Mouse (Mus musculus): Measurements from ENCODE around the gene Nop16.
A peak's percentile ranks its signal among the peaks of the same experiment; 100 is the strongest.

The Nop16 gene

DNA sequence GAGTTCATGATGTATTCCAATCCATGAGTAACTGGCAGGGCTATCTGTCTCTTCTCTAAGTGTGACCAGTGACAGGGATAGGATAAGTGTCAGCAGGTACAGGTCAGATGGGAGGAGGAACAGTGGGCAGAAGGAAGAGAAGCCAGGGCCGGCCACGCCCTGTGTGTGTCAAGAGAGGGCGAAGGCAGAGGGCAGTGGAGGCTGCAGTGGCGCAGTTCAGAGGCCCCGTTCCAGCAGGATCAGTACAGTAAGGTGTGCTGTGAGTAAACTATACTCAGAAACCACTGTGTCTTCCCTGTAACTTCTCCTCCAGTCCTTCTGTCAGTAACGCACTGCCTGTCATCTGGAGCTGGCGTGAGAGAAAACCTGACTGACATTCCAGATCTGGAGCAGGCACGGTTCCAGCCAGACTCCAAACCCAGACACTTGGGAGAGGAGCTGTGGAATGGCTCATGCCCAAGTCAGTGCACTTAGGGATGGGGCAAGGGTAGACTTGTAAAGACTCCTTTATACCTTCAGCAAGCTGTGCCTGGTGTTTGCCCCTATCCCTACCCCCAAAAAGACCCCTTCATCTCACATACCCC is 6.3 kb upstream of the Nop16 start:
- peak; percentile 31 to 53 for DNase-seq

DNA sequence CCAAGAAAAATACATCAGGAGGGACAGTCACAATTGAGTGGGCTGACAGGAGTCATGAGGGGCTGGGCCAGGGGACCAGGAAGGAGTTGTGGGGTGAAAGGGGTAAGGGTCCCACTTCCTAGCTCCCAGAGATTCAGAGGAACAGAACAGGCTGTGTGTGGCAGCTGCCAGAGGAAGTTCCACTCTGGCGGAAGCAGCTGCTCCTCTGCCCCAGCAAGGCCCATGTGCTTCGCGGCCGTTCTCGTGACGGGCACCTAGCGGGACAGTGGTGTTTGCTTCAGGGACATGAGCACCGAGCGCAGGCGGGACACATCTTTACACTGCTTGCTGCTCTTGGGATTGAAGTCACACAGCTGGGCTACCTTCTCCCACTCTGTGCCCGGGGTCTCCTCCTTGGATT is 3.7 kb upstream of the Nop16 start:
- DNase-seq: no peak

DNA sequence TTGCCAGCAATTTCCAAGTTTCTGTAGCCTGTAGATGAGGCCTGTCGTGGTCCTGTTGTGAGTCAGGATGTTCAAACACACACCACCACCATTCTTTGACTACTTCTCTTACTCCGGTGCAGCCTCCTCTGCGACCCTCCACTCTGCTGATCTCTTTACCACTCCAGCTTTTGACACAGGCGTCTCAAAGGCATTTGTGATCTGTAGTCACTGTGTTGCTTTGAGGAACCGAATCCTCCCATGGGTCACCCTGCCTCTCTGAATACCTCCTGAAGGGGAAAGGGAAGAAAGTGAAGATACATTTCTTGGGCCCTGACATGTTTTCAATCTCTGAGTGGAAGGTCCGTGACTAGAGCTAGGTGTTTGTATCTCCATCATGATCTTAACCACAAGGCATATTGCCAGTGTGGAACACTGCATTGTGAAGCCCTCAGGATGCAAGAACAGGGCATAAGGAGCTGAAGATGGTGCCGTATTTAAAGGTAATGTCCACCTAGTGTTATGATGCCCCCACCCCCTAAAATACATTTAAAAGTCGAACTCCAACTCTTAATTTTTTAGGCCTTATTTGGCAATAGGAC is 2.0 kb upstream of the Nop16 start:
- DNase-seq: no peak

DNA sequence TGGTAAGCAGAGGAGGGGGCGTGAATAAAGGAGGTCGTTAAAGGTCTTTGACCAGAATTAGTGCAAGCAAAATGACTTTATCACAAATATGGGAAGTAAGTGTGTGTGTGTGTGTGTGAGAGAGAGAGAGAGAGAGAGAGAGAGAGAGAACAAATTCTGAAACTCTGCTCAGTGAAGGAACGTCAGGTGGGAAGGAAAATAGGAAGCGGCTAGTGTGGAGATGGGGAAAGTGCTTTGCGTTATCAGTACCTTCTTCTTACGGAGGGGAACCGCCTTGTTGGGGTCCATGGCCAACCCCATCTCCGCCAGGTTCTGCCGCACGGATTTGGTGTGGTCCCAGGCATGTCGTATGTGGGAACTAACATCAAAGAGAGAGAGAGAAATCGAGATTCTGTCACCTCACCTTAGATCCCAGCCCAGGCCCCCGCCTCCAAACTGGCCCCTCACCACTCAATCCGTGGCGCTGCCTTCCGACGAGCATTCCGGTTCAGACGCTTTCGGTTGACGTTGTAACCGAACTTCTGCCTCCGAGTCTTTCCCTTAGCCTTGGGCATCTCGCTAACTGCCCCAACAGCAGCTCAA is 385 bp downstream of the Nop16 start:
- no peak for DNase-seq

DNA sequence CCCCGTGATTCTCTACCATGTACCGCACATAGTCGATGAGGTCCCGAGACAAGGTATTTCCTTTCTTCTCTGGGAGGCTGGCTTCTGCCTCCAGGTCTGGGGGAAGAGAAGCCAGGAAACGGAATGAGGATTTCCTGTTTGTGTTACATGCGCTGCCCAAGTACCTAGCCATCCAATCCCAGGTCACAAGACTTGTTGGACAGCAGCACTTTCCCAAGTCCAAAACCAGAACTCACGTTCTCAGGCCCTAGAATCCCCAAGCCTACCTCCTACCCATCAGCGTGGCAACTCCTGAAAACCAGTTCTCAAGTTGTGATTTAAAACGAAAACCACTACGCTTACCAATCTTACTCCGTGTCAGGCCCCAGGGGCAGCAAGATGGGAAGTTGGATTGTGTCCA is 4.1 kb downstream of the Nop16 start:
- DNase-seq: no peak

DNA sequence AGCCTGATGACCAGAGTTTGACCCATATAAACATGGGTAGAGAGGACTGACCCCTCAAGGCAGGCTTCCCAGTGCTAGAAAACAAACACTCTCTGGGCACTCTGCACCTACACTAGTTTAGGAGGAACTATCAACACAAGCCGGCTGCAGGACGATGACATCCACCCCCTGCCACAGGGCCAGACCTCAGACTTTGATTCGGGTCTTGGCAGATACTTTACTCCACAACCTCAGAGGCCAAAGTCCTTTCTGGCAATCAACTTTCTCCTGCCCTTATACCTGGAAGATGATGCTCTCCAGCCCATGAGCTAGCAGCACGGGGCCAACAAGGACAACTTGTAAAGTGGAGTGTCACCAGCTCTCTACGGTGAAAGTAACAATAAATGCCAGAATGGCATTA is 7.0 kb downstream of the Nop16 start:
- peak; percentile 57 to 70 for DNase-seq

DNA sequence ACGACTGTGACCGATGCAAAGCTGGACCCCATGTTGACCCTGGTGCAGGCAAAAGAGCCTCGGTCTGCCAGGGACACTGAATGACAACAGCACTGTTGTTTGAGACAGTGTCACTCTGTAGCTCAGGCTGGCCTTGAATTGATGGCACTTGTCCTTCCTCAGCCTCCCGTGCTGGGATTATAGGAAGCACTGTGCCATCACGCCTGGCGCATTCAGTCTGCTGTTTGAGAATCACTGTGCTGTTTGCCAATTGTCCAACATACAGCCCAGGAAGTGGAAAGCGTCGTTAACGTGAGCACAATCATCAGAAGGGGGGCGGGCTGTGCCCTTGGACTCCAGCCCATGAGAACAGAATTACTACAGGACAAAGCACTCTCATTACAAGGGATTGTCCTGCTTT is 7.8 kb downstream of the Nop16 start:
- DNase-seq: peak in 1 of 2 experiments; percentile 27

DNA sequence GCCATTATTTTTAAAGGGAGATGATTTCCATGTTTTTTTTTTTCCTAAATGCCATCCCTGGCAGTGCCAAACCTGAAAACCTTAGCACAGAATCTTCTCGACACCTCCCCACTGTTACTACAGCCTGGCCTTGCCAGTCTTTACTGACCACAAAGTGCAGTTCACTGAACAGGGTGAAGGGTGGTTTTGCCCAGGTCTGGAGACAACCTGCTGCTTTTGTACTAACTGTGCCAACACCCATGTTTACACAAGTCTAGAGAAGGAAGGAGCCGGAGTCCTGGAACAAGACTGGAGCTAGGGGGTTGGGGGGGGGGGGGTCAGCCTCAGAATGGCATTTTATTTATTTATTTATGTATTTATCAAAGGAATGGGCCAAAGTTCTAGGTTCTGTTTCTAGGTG is 8.5 kb downstream of the Nop16 start:
- peak in 1 of 2 experiments; percentile 34 for DNase-seq

DNA sequence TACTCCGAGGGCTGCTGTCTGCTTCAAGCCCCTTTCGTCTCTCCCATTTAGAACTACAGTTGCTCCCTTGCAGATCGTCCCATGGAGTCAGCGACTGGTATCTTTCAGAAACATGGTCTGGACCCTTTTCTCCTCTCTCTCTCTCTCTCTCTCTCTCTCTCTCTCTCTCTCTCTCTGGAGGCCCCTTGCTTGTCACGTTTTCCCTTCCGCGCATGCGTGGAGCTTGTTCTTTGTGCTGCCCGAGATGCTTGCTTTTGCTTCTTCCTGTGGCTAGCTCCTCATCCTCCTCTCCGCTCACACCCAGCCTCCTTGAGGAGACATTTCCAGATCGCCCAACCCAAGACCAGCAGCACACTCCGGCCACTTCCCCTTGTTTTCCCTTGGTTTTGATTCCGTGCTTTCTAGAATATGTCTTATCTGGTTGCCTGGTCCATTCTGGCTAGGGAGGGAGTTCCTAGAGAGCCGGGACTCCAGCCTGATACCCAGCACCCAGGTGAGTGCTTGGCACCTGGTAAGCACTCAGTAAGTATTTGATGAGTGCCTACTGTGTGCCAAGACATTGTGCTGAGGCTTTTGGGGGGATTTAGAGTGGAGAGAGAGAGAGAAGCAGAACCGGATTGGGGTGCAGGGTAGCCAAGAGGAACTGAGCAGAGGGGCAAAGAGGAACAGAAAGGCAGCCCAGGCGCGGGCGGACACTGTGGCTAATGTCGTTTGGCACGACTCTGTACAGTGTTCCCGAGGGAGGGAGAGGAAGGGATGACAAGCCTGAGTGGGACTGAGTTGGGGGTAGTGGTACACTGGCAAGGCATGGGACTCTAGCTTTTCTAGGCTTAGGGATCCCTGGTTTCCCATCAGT is 12.0 kb downstream of the Nop16 start:
- DNase-seq: no peak

DNA sequence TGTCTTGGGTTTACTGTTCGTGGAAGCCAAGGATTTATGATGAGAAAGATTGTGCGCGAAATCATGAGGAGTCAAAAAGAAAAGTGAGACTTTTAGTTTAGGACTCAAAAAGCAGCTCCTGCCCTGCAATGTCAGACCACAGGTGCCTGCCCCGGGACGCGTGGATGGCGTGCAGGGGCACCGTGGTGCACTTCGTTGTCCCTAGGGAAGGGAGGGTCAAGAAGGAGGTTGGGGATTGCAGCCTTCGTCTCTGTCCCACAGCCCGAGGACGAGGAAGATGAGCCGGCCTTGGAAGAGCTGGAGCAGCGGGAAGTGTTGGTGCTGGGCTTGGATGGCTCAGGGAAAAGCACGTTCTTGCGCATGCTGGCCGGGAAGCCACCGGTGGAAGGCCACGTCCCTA is 14.4 kb downstream of the Nop16 start:
- no peak for DNase-seq

DNA sequence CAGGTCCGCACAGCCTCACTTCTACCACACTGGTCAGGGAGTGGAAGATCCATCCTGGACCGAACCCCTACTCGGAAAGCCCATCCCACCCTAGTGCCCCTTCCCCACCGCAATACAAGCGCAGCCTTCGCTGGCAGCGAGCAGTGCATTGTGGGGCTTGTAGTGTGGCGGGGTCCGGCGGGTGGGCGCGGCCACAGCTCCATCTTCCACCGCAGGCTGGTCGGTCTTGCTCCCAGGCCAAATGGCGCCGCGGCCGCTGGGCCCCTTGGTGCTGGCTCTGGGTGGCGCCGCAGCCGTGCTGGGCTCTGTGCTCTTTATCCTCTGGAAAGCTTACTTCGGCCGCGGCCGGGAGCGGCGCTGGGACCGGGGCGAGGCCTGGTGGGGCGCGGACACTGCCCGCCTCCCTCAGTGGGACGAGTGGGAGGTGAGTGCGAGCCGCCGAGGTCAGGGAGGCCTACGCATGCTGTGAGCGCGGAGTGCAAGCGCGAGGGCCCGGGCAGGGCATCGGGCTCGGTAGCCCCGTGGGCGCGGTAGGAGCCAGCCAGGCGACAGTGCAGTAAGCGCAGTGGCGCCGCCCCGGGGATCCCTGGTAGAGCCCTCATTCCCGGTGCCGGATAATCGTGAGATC is 14.9 kb downstream of the Nop16 start, which contains the start of gene Arl10:
Arl10 (plus strand) TSS at position 162 of the 628 bp plus-strand sequence.
- DNase-seq: peak; percentile 84 to 89

DNA sequence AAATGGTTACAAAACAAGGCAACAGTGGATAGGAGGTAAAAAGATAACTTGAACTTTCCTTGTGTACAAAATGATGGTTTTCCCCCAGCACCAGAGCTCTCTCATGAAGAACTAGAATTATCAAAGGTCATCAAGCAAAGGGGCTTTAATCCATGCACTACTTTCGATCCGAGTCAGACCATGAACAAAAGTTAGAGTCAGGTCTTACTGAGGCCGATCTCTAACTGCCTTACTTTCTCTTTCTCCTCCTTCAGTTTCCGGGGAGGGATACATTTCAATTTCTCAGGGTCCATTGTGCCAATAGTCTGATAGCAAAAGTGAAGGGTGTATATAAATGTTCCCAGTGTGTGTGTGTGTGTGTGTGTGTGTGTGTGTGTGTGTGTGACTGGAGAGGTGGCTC is 17.3 kb downstream of the Nop16 start:
- DNase-seq: no peak

DNA sequence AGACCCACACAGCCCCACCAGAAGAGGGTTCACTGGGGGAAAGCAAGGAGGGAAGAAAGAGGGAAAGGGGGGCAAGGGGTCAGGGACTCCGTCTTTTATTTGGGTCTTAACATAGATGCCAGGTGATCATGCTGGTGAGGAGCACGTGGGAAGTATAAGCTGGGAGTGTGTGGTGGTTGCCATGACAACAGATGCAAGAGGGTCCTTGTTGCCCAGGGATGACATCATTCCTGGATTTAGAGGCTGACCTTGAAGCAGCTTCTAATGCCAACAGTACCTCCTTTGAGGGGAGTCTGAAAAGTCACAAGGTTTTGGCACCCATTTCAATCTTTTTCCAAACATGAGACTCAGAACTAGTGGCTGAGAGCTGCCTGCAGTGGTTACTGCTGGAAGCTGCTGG is 18.3 kb downstream of the Nop16 start:
- no peak for DNase-seq

DNA sequence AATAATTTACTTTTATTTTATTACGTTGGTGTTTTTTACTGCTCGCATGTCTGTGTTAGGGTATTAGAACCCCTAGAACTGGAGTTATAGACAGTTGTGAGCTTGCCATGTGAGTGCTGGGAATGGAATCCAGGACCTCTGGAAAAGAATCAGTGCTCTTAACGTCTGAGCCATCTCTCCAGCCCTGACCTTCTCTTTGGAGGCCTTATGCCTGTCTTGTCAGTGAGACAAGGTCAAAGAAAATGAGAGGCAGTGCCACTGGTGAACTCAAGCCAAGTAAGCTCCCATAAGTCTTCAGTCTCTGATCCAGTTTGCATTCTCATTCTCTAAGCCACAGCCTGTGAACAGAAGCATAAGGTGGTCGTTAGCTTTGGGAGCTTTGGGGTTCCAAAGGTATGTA is 19.2 kb downstream of the Nop16 start:
- no peak for DNase-seq

DNA sequence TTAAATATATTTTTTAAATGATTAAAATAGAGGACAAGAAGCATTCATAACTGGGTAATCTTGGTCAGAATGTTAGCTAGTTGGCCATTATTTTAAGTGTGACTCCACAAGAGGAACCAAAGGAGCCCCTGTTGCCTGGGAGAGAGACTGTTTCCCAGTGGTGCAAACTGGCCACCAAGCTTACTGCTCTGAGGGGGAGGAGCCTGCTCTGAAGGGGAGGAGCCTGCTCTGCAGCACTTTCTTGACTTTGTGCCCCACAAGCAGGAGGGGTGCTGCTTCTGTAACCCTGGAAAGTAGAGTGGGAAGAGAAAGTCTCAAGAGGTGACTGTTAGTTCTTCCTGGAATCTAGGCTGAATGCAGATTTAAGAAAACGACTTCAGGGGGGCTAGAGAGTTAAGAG is 20.6 kb downstream of the Nop16 start:
- DNase-seq: no peak

DNA sequence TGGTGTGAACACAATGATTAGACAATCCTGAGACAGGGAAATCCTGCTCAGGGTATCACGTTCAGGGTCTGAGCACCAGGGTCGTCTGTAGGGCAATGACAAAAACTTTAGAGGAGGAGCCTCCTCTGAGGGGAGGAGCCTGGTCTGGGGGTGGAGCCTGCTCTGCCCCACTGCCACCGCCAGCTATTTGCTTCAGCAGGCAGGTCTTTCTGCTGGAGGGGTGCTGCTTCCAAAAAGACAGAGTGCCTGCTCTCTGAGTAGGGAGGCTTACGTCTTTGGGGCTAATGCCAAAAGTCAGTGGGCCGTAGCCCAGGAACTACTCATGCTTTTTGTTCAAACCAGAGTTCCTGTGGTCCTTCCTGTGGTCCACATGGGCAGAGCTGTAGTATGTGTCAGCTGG is 21.5 kb downstream of the Nop16 start:
- peak; percentile 42 to 78 for DNase-seq

DNA sequence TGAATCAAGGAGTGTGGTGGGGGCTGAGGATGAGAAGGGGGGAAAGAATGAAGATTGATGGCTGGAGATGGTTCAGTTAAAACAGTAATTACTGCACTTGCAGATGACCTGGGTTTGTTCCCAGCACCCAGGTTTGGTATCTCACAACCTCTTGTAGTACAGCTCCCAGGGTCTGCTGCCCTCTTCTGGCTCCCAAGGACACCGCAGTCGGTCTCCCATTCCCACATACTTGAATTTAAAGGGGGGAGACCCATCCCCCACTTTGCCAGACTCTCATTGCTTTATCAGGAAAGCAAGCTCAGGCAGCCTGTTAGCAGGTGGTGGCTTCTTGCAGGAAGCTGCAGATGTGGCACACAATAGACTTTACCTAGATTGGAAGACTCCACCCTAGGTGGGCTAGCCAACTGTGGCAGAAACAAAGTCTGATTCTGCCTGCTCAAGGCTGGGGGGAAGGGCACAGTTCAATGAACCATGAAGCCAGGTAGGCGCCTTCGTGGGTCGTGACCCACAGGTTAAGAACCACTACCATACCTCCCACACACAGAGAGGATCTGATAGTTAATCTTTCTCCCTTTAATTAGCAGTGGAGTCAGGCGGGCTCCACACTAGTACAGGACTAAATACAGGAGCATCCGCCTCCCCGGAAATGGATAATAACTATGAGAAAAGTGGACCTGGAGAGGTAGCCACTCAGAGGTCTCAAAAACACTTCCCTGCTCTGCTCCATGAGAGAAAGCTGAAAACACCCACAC is 24.1 kb downstream of the Nop16 start:
- peak; percentile 83 to 87 for DNase-seq

DNA sequence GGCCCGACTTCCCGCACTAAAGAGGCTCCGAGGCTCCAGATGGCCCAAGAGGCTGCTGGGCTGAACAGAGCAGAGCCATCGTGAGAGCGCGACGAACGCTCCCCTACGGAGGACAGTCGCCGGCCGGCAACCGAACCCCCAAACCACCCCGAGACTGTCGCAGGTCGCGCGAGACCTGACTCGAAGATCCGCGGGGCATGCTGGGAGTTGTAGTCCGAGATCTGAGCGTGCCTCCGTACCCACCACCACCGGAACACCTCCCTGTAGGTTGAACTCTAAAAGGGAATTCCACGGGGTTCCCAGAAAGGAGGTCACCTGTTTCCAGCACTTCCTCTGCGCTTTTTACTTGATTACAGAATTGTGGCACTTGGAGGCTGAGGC is 24.7 kb downstream of the Nop16 start, which contains the start of gene 4833439L19Rik:
4833439L19Rik (minus strand) TSS at position 235 of the 381 bp plus-strand sequence.
- DNase-seq: peak; percentile 97 to 99

DNA sequence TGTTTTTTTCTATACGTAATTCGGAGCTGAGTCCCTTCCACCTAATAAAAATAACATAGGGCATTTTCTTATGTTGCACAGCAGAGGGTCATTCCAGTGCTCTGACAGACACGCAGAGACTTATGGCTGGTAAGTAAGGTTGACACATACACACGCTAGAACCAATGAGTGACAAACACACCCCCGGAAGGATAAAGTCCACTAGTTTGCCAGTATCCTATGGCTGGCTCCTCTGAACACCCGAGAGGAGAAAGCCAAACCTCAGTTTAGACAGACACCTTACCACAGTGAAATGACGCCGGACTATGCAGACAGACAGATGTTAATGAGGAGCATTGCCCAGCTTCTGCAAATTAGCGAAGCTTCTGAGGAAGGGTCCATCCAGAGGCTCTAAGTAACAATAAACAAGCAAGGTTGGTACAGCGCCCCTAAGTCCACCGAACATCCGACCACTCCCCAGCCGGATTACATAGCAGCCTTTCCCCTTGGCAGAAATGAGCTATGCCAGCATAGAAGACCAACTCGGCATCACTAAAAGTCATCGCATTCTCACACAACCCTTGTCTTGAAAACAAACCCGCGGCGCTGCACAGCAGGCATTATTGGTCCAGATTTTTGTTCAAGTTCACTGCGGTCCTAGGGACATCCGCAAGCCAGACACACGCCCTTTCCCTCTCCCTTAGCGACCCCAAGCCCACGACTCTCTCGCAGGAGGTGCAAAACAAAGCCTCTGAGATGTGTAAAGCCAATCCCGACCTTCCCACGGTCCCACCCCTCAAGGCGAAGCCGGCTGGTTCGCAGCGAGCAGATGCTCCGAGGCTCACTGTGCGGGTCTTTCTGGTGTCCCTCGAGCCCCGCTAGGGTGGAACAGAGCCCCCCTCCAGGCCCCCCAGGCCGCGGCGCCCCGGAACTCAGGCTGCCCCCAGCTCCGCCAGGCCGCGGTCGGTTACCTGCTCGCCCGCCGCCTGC is 25.4 kb downstream of the Nop16 start:
- DNase-seq: peak; percentile 35 to 51

DNA sequence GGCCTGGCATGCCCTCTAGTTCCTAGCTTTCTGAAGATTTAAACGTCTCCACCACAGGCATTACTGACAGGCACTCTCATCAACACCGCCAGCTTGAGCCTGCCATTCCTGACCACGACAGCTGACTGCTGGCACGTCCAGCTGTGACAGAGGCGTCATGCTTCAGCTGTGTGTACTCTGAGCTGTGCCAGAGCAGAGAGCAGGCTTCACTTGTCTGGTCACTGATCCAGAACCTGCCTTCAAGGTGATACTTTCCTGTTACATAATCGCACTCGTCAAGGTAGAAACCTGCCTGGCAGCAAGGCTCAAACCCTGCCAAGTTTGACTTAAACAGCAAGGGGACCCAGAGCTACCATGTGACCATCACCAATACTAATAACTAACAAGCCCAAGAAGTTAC is 27.3 kb downstream of the Nop16 start:
- peak; percentile 84 to 97 for DNase-seq

DNA sequence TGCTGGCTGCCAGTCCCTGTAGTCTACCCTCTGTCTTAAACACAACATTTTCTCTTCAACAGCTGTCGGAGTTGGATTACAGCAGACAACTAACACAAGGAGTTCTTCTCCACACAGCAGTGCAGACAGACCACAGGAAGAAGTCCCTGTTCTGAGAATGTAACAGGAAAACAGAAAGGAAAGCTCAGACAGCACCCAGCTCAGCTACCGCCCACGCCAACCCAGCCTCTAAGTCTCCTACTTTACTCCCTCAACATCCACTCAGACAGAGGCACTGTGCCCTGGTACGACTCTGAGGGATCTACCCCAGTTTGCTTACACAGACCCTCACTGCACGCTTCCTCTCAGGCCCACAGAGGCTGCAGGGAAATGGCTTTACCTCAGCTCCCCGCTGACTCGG is 29.3 kb downstream of the Nop16 start:
- no peak for DNase-seq

All from kidney, postnatal 36 days (tissue).